Mouse (Mus musculus) mature B cell (primary cell): Measurements from ENCODE around the gene Abcc12.

Experiments
- in situ Hi-C: fragments of 300-500 bp; cut with MboI; formaldehyde crosslinking; loops from 2 replicates; pipeline ENCODE4 v1.14.3; 2019

The Abcc12 gene

DNA sequence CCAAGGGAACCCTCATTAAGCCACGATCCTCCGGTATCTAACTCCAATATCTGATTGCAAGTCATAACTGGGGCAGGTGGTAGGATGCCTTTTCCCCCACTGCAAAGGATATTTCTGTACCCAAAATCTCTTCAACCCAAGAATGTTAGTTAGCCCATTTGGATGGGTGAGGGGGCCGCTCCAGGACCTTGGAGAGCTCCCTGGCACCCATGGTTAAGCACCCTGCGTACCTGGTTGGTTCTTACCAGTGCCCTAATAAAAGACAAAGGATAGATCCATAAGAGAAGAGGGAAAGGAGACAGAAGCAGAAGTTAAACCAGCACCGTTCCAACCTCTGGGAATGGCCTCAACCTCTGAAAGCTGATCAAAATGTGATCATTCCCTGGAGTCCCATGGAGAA, 67.6 kb downstream of the Abcc12 start:
- in situ Hi-C loops, result no loop called here

DNA sequence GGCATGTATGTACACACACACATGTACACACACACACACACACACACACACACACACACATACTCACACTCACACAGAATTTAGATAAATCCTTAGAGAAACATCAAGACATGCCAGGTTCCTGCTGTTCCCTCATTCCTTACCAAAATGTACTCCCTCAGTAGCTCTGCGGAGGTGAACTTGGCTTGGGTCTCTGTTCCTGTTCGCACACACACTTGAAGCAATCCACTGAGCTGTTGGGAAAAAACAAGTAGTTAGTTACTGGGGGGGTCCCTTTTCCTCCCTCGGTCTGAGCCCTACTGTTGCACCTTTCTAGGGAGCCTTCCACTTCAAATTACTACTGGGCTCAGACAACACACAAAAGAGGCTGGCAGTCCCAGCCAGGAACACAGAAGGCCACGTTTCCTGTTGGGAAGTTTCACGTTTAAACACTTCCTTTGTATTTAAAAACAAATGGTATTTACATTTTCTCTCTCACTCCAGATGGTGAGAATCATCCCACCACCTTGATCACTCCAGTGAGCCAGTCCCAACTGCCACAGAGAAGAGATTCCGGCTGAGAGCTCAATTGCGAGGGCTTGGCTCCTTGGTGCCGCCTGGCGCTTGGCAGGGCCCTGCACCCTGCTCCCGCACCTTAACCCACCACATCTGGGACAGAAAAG, 68.2 kb downstream of the Abcc12 start:
- in situ Hi-C loops, result no loop called here

DNA sequence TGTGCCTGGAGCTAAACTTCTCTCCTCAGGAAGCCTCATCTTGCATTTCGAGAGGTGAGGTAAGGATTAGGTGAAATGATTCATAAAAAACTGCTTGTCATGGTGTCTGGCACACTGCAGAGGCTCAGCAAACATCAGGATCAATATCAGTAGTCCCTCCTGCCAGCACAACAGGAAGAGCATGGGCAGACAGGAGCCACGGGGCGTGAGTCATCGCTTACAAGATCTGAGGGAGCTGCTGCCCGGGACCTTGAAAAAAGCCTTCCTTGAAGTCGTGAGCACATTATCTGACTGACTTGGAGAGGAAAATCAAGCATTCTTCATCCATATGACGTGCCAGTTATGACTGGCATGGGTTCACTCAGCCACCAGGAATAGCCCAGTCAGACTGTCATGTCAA, 79.1 kb downstream of the Abcc12 start:
- in situ Hi-C loops, result no loop called here

DNA sequence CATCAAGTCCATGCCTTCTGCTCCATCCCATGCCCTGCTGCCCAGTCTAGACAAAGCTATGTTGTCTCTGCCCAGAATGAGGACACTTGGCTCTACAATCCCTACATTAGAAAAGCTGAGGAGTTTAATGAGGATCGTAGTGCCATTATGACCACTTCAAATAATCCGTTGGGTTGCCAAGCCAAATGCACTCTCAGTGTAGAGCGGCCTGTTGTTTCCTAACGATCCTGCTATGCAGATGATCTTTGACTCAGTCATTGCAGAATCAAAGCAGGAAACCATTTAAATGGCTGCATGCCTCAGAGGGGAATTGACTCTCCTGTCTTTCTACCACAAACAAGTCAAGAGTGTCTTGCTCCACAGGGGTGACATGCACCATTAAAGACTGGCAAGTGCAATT, 85.4 kb downstream of the Abcc12 start:
- in situ Hi-C loops, result no loop called here

DNA sequence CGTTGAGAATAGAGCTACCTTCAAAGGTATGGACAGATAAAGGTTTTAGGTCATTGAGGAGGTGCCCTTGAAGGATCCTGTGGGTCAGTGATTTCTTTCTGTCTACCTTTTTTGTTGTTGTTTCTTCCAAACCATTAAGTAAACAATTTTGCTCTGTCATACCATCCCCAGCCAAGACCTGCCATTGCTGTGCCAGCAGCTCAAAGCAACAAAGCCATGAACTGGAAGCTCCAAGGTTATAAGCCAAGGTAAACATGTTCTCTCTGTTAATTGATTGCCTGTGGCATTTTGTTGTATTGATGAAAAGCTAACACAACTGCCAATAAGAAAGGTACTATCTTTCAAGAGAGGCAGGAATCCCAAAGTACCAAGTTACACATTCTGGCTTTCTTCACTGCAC, 86.6 kb downstream of the Abcc12 start:
- in situ Hi-C loops, result no loop called here

DNA sequence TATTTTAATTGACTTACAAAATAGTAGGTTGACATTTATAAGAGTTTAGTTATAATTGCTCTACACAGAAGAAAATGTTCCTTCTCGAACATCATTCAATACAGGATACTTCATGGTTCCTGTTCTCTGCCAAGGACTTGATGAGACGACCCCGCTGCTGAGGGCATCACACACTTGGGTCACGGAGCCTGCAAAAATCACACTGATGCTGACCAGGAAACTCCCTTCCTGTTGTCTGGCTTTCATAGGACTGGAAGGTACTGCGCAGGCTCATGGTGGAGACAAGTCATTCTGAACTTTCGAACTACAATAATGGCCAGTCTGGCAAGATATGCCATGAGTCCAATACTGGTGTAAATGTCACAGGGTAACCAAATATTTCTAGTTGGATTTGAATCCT, 95.1 kb downstream of the Abcc12 start:
- in situ Hi-C loops, result no loop called here

DNA sequence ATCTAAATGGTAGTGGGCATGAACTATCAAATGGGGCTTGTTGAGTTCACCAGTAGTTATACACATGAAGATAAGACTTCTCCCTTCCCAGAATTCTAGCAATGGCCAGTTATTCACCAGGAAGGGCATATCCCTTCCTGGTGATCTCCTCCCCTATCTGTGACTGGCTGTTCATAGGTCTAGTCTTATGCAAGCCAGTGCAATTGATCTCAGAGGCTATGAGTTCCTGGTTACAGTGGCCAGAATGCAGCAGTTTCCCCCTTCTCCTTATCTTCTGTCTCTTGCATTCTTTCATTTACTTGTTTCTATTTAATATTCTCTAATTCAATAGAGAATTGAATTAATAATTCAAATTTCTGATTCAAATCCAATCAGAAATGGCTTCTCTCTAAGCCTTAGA, 96.2 kb downstream of the Abcc12 start:
- in situ Hi-C loops, result no loop called here

DNA sequence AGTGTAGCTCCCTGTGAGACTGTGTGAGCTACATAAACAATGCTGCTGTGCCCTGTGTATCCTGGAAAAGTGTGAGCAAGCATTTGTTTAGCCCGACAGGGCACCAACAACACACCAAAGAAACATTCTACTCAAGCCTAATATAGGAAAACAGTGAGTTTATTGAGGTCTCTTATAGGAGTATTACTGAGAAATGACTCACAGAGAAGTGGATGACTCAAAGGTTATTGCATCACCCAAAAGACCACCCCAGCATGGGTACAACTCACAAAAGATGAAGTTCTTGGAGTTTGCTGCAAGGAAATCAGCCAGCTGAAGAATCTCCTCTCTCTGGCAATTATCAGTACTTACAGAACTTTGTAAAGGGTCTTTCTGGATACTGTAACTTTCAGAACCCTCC, 98.4 kb downstream of the Abcc12 start:
- in situ Hi-C loops, result no loop called here

DNA sequence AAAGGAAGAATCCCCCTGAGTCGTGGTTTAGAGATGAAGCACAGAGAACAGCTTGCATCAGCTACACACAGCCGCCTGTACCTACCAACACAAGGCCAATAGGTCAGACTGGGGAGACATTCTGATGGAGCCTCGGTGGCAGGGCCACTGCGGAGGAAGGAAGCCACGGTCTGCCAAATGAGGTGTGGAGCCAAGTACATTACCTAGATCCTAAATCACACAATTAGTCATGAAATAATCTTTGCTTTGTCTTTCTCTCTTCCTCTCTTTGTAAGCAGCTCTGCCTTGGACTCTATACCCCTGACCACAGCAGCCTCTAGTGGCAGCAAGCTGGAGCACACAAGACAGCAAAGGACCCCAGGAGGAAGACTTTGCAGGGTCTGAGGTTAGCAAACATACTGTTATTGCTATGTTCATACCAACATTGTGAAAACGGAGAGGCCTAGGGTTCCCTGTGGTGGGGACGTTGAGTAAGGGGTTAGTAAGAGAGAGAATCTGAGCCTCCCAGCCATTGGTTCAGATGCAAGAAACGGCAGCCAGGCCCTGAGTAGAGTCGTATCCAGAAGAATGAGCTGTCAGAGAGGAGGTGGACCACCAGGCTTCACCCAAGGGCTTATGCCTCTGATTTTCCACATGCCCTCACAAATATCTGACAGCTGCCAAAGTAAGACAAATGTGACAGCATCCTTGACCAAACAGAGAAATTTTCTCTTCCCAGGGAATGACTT, 104.6 kb downstream of the Abcc12 start:
- in situ Hi-C loops, result no loop called here

DNA sequence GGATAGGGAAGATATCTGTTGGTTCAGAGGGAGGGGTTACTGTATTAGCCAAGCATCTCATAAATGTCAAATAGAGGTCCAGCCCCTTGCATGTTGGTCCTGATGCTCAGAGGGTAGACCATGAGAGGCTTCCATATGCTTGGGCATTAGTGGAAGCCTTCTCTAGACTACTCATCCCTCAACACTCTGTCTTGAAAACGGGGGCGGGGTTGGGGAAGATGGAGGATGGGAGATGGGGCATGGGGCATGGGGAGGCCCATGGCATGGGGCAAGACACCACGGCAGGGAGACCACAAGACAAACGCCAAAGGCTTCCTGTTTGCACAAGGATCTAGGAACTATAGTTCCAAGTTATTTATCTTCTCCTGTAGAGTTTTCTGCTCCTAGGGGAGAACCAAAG, 106.0 kb downstream of the Abcc12 start:
- in situ Hi-C loops, result no loop called here

DNA sequence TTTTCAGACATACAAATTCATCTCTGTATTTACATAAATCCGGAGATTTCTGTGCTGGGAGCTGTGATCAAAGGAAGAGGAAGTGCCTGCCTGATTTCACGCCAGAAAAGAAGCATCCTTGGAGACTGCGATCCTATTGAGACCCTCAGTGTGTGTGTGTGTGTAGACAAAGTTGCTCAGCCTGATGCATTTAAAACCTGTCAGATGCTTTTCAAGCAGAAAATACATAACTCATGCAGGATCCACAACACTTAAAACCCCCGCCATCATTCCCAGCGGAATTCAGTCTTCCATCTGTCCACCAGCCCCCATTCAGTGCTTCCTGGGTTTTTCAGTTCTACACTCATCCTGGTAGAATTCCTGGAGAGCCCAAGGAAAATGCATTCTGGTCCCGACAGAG, 107.4 kb downstream of the Abcc12 start:
- in situ Hi-C loops, result no loop called here

DNA sequence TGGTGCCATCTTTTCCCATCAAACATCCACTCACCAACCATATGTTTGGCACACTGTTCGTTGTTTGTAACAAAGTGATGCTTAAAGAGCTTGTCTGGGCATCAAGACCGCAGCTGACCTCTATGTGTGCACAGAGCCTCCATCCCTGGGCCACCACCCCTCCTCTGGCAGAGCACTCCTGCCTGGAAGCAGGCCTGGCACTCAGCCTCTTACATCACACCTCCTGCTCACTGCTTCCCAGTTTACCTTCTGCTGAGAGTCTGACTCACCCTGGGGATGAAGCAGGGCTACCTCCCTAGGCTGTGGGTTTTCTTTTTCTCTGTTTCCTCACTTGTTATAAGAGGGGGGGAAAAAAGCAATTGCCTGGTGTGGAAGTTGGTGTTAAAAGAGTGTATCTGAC, 109.8 kb downstream of the Abcc12 start:
- in situ Hi-C loops, result no loop called here

DNA sequence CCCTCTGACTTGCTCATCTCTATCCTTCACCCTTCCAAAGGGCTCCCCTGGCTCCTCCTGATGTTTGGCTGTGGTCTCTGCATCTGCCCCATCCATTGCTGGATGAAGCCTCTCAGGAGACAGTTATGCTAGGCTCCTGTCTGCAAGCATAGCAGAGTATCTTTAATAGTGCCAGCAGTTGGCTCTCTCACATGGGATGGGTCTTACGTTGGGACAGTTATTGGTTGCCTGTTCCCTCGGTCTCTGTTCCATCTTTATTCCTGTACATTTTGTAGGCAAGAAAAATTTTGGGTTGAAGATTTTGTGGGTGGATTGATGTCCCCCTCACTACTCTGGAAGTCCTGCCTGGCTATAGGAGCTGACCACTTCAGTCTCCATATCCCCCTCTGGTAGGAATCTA, 117.3 kb downstream of the Abcc12 start:
- in situ Hi-C loops, result no loop called here

DNA sequence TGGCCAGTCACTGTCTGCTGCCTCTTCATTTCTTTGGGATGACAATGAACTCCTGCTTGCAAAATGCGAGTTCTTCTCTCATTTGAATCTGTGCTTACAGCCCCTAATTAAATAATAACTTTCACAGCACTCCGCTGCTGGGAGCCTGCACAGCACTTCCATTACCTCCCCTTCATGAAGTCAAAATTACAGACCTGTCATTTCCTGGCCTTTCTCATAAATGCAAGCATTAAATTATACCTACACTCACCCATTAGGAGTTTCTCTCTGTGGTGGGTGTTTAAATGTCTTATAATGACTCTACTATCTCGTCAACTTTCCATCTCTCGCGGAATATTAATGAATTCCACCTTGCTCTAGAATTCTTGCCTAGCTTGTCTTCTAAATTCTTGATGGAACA, 120.1 kb downstream of the Abcc12 start:
- in situ Hi-C loops, result no loop called here

DNA sequence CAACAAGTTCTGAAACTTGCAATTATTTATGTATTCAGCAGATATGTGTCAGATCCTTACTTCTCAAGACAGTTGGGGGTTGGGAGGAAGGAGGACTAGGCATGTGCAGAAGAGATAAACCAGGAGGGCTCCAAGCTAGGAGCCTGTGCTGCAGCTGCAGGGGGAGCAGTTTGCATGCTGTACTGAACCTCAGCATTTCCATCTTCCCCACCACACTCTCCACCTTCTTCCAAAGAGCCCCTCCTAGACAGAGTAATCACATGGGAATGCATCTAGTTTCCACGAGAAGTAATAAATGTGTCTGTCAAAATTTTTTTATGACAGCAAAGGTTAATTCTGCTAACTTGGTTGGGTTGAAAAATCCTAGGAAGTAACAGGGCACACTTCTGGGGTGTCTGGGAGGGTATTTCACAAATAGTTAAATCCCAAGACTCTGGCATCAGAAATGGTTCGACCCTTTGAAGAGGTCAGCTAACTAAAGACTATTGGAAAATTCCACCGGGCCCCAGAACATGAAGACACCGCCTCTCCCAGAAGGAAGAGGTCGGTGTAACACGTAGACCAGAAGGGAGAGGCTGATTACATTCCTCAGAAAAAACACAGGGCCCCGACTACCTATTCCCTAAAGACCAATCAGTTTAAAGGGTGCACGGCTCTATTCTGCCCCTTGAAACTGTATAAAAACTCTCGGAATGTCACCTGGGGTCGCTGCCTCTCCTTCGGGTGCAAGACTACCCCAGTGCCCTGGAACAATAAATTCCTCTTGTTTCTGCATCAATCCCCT, 126.6 kb downstream of the Abcc12 start:
- in situ Hi-C loops, result no loop called here

DNA sequence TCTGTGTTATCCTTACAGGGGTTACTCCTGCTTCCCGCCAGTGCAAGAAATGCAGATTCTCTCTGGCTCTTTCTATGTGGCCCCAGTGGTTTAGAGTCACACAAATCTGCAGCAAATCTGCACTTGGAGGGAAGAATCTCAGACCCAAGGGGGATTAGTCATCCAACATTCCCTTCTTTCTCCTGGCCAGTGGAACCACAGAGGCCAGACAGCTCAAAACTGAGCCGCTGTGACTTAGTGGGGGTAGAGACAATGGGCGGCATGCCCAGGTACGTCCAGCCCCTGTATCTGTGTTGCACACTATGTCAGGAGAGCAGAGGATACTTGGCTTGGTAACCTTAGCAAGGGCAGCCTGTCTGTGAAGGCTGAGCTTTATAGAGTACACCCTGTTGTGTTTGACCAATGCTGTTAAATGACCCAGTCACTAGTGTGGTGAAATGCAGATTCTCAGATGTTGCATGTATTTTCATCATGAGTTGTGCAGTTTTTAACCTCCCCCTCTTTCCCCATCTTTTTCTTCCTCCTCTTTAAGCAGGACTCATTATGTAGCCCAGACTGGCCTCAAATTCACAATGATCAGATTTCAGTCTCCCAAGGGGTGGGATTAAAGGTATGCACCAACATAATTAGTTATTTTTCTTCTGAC, 130.5 kb downstream of the Abcc12 start:
- in situ Hi-C loops, result no loop called here

DNA sequence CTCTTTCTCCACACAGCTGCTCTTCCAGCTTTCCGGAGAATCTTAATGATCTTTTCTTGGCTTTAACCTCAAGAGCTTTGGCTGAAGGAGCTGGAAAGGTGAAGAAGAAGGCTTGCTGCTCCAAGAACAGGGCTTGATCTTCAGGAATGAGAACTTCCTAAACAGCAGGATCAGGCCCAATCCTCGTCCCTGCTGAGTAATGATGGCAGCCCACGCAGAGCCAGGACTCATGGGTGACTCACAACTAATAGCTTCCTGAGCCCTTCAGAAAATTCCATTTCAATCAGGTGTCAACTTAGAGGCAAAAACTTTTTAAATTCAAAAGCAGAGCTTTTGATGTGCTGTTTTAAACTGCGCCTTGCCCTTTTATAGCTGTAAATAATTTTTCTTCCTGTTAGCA, 135.0 kb downstream of the Abcc12 start:
- in situ Hi-C loops, result no loop called here

DNA sequence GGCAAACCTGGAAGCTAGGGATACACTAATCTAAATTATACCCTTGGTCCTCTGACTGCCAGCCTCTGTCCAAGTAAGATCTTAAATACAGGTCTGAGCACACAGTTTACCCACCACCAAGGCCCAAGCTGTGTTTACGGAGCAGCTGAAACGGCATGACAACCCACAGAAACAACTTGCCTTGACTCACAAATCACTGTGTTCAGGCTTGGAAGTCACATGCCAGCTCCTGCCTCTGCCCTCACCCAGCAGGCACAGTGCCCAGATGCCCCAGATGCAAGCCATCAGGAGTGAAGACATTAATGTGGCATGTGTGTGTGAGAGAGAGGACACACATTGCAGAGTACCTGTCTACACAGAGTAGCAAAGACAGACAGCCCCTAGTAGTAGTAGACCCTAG, 136.7 kb downstream of the Abcc12 start:
- in situ Hi-C loops, result no loop called here

DNA sequence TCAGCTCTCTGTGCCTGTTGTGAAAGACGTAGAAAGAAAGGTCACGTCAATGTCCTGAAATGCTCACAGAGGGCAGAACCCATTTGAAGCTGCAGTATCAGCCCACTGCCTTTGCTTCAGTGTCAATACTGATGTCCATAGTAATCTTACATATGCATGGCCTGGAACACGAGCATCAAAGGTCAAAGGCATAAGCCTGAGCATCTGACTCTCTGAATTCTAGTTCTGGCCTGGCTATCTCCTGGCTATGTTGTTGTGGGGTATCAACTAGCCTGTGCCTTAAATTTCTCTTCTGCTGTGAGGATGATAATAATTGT, 141.5 kb downstream of the Abcc12 start:
- in situ Hi-C loops, result no loop called here

DNA sequence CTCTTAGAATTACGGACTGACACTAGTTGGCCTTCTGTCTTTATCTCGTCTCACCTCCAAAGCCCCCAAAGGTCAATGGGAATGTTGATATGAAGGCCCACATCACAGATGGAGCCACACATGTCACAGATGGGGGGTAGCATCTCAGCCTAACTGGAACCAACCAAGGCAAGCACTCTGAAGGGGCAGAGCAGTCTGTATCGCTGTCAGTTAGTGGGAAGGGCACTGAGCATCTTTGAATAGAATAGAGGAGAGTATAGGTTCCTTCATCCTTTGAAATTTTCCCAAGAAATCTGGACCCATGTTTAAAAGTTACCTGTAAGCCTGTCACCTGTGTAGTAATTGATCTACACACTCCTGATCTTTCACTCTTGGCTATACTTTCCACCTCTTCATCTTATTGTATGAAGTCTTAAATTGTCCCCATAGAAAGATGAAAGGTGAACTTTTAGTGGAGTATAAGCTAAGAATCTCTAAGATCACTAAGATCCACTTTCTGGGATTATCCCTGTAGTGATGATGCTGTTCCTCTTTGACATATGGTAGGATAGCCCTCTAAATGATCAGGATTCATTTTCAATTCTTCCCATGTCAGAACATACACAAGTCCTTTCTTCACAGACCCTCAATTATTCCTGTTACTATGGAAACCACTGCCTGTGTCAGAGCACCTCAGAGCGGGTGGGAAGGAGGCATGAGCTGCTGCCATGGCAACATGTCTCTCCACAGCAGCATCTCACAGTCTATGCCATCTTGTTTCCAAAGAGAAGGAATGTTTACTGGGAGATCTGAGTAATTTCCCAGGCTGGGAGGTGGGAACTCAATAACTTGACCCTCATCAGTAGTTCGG, 142.1 kb downstream of the Abcc12 start:
- in situ Hi-C loops, result no loop called here

DNA sequence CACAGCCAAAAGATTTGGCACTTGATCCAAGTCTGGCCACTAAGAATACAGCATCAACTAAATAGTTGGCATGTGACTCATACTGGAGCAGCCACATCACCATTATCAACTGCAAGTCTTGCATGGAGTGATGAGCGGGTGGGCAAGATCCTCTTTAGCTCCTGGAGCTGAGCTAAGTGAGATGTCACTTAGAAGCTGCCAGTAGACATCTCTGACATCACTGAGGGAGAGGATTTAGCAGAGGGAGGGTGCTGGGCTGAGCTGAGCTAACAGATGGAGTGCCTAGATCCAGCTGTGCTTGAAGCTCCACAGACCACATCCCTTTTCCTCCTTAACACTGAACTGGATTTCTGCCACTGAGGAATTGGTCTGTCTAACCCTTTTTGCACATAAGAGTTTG, 143.1 kb downstream of the Abcc12 start:
- in situ Hi-C loops, result no loop called here
